Mouse (Mus musculus) kidney, adult 2 months (tissue): ENCODE measurements at regions not wholly inside any gene's neighbourhood (a gene's known extent, or its start where the extent isn't known, plus 50 kb on each side); places are given as distances from the start of the nearest gene placed in this dataset.
"Not testable (repeated sequence)": the region's sequence is repeated elsewhere in the genome, so short reads cannot be mapped to it uniquely, and the experiment has no call there.

Experiments
- DNase-seq: peaks from one replicate; pipeline ENCODE4 v3.0.0; 2021
- H3K27ac ChIP-seq: fragments of 200-500 bp; 2 replicates; pipeline ENCODE4 v1.5.1; 2012; ENCODE audit warnings: low read depth, low read length, control low read depth, inconsistent platforms; ENCODE audit not compliant: insufficient read depth
- H3K27me3 ChIP-seq: fragments of 200-500 bp; replicated peaks from 2 replicates; pipeline ENCODE4 v1.6.1; 2012; ENCODE audit warnings: mild to moderate bottlenecking, moderate library complexity, low read length, inconsistent platforms; ENCODE audit not compliant: control insufficient read depth, insufficient read depth
- H3K36me3 ChIP-seq: fragments of 200-500 bp; 2 replicates; pipeline ENCODE4 v1.6.1; 2012; ENCODE audit warnings: mild to moderate bottlenecking, moderate library complexity, low read length, inconsistent platforms; ENCODE audit not compliant: control insufficient read depth, insufficient read depth
- H3K4me1 ChIP-seq: fragments of 200-500 bp; 2 replicates; pipeline ENCODE4 v1.6.1; 2011; ENCODE audit warnings: low read length; ENCODE audit not compliant: control insufficient read depth, insufficient read depth
- H3K4me3 ChIP-seq: fragments of 200-500 bp; 2 replicates; pipeline ENCODE4 v1.5.1; 2011; ENCODE audit warnings: mild to moderate bottlenecking, low read depth, low read length, control low read depth; ENCODE audit not compliant: insufficient read depth
- CTCF ChIP-seq: fragments of 200-500 bp; conservative IDR thresholded peaks from 2 replicates; pipeline ENCODE4 v1.5.1; 2011; ENCODE audit warnings: low read depth, mild to moderate bottlenecking, control low read depth, low read length, moderate library complexity, mixed read lengths; ENCODE audit not compliant: insufficient read depth, insufficient read length
- POLR2A ChIP-seq: fragments of 200-500 bp; IDR thresholded peaks from one replicate; pipeline ENCODE4 v1.6.1; 2011; ENCODE audit warnings: low read depth, low read length, control low read depth
- WGBS: fragments of 180-500 bp; shearing (Covaris S2); methylation state at CpG from one replicate; pipeline ENCODE4 v1.1.7; 2018; 5-methylcytosine and 5-hydroxymethylcytosine counted together

GRCm38 (mm10) chr17:61291129-61291528 lies 1590.0 kb downstream of the Efna5 start:
- WGBS = 76% methylated on average over 3 of the region's 3 CpGs
- TF ChIP-seq POLR2A (no peak), CTCF (no peak)
- H3K4me1 ChIP-seq = no peaks in the 10 kb centered on the region
- H3K36me3 ChIP-seq = no peaks in the 10 kb centered on the region
- no peak for DNase-seq
- no peaks in the 10 kb centered on the region for H3K27me3 ChIP-seq
- H3K27ac ChIP-seq = no peak overlapping the region
- no peak overlapping the region for H3K4me3 ChIP-seq

GRCm38 (mm10) chr17:61288590-61288989 lies 1592.5 kb downstream of the Efna5 start:
- 66% methylated on average over 2 of the region's 2 CpGs for WGBS
- Histone ChIP-seq H3K36me3 (no peaks in the 10 kb centered on the region), H3K4me3 (no peak overlapping the region), H3K4me1 (no peaks in the 10 kb centered on the region), H3K27ac (no peak overlapping the region), H3K27me3 (no peaks in the 10 kb centered on the region)
- no peak for DNase-seq
- TF ChIP-seq POLR2A (no peak), CTCF (no peak)

- H3K4me1 ChIP-seq = no peaks in the 10 kb centered on the region
- no peak for TF ChIP-seq POLR2A
- TF ChIP-seq CTCF = no peak
Observed at GRCm38 (mm10) chr17:61273631-61274030, 1607.5 kb downstream of the Efna5 start.

GRCm38 (mm10) chr17:61256526-61256925 lies 1624.6 kb downstream of the Efna5 start:
- not testable (repeated sequence) for H3K27ac ChIP-seq, H3K36me3 ChIP-seq, H3K27me3 ChIP-seq, H3K4me3 ChIP-seq, DNase-seq, H3K4me1 ChIP-seq
- 53% methylated on average over 1 of the region's 1 CpGs for WGBS

More at GRCm38 (mm10) chr17:61273631-61274030, 1607.5 kb downstream of the Efna5 start:
- H3K4me3 ChIP-seq = no peak overlapping the region
- H3K27ac ChIP-seq = no peak overlapping the region
- H3K27me3 ChIP-seq = no peaks in the 10 kb centered on the region
- DNase-seq = no peak
- H3K36me3 ChIP-seq = no peaks in the 10 kb centered on the region

- Histone ChIP-seq H3K4me1 (no peaks in the 10 kb centered on the region), H3K27me3 (no peaks in the 10 kb centered on the region), H3K27ac (no peak overlapping the region), H3K36me3 (no peaks in the 10 kb centered on the region), H3K4me3 (no peak overlapping the region)
- 56% methylated on average over 3 of the region's 3 CpGs for WGBS
- DNase-seq = no peak
- TF ChIP-seq POLR2A (no peak), CTCF (no peak)
Observed at GRCm38 (mm10) chr17:61248411-61248810, 1632.7 kb downstream of the Efna5 start.

GRCm38 (mm10) chr17:61217198-61217722 lies 1663.9 kb downstream of the Efna5 start:
- H3K36me3 ChIP-seq = no peaks in the 10 kb centered on the region
- H3K4me3 ChIP-seq = no peak overlapping the region
- H3K4me1 ChIP-seq = no peaks in the 10 kb centered on the region
- 56% methylated on average over 7 of the region's 7 CpGs for WGBS
- H3K27me3 ChIP-seq = no peaks in the 10 kb centered on the region
- TF ChIP-seq CTCF (no peak), POLR2A (no peak)
- no peak overlapping the region for H3K27ac ChIP-seq
- DNase-seq = no peak

GRCm38 (mm10) chr17:61204316-61204715 lies 1676.8 kb downstream of the Efna5 start:
- no peak for DNase-seq
- Histone ChIP-seq H3K4me1 (no peaks in the 10 kb centered on the region), H3K4me3 (no peak overlapping the region), H3K27me3 (no peaks in the 10 kb centered on the region), H3K27ac (no peak overlapping the region), H3K36me3 (no peaks in the 10 kb centered on the region)
- 86% methylated on average over 3 of the region's 3 CpGs for WGBS
- TF ChIP-seq POLR2A (no peak), CTCF (no peak)

- H3K4me1 ChIP-seq, H3K27ac ChIP-seq, DNase-seq, H3K27me3 ChIP-seq, H3K4me3 ChIP-seq, H3K36me3 ChIP-seq: not testable (repeated sequence)
- 81% methylated on average over 3 of the region's 3 CpGs for WGBS
Observed at GRCm38 (mm10) chr17:61187880-61188279, 1693.2 kb downstream of the Efna5 start.
